Mouse (Mus musculus) left cerebral cortex, adult 2 months (tissue): ENCODE data around the gene Tmem8. TPM values are rescaled to one million over a fixed set of nuclear protein-coding genes. Genes with fewer than 3 reads are reported as not detected.

ENCODE experiments used
- DNase-seq, 2 experiments: peaks; one replicate each; pipeline ENCODE4 v3.0.0; 2021 to 2022; ENCODE audit warnings: low spot score in 2 of 2, mixed read lengths in 1 of 2; ENCODE audit errors: extremely low spot score in 1 of 2
- H3K27ac ChIP-seq: fragments of 200-600 bp; 2 replicates; pipeline ENCODE4 v1.8.1; 2022
- H3K4me3 ChIP-seq: fragments of 200-600 bp; 2 replicates; pipeline ENCODE4 v1.8.1; 2022
- CTCF ChIP-seq: fragments of 200-600 bp; IDR thresholded peaks from 2 replicates; pipeline ENCODE4 v1.8.1; 2022; ENCODE audit warnings: antibody characterized with exemption, mild to moderate bottlenecking, moderate library complexity
- intact Hi-C: fragments of 180-260 bp; cut with DNase I; formaldehyde crosslinking; loops from one replicate; pipeline ENCODE4 v1.15.1; 2025
- total RNA-seq, 2 experiments: library from RNA; stranded (reverse); gene quantifications; 2 replicates each; pipeline ENCODE4 v1.2.3; 2021

Tmem8 gene
- total RNA-seq, 2 experiments from 2014 or later = 14.3 to 14.7 TPM

DNA sequence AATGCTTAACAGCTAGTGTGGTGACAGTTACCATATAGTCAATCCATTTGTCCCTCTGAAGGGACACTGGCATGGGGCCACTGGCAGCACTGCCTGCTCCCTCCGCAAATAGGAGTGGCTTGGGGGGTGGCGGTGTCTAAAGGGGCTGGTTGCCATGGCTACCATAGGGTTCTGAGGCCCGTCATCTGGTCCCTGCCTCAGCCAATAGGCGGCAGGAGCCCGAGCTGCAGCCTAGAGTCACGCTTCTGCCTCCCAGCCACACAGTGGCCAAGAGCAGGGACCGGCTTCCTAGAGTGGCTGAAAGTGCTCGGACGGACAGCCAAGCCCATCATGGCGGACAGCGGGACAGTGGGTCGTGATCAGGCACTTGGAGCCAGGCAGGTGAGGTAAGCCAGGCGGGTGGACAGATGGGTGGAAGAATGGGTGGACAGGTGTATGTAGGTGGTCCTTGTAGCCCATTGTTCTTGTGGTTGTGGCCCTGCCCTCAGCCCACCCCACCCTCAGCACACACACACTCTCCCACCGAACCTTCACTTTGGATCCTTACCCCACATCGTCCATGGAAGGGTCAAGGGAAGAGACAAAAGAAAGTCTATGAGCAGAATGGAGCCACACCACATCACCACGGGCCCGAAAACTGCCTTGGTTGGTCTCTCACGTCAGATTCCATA lies 18.1 kb downstream of the Tmem8 start:
- no peak overlapping the region for H3K27ac ChIP-seq
- intact Hi-C loops = no loop called here
- no peak for DNase-seq
- TF ChIP-seq CTCF = no peak
- no peak overlapping the region for H3K4me3 ChIP-seq

DNA sequence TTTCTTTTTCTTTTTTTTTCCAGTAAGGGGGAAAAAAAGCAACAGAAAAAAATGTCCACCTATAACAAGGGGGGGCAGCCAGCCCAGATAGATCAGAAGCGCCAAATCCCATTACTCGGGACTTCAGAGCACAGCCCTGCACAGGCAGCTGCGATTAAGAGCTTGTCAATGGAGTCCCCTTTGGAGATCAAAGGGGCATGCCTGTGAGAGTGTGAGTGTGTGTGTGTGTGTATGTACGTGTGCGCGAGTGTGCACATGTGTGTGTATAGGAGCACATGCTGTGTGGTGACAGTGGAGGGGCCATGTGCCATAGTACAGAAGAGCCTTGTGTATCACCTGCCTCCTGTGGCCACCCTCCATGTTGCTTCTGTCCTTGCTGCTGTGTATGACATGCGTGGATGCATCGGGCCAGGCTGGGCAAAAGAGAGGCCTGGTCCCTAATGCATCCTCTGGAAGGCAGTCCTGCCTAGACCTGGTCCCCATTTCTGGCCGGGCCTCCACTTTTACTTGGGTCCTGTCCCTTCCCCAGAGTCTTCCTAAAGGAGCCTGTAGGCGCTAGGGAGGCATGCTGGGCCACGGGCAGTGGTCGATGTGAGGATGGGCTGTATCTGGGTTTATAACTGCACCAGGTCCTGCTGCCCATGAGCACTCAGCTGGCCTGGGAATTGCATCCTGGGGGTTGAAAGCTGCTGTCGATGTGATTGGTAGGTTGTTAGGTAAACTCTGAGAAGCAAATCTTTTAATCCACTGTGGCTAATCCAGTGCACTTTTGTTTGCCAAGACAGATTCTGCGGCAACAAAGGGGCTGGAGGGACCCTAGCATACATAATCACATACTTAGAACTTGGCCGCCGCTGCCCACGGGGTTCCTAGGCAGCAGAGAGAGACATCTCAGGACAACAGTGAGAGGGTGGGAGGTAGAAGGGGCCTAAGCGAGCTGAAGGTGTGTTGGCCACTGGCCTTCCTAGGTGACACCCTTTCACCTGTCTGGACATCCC lies 19.1 kb downstream of the Tmem8 start:
- Histone ChIP-seq H3K27ac (no peak overlapping the region), H3K4me3 (no peak overlapping the region)

DNA sequence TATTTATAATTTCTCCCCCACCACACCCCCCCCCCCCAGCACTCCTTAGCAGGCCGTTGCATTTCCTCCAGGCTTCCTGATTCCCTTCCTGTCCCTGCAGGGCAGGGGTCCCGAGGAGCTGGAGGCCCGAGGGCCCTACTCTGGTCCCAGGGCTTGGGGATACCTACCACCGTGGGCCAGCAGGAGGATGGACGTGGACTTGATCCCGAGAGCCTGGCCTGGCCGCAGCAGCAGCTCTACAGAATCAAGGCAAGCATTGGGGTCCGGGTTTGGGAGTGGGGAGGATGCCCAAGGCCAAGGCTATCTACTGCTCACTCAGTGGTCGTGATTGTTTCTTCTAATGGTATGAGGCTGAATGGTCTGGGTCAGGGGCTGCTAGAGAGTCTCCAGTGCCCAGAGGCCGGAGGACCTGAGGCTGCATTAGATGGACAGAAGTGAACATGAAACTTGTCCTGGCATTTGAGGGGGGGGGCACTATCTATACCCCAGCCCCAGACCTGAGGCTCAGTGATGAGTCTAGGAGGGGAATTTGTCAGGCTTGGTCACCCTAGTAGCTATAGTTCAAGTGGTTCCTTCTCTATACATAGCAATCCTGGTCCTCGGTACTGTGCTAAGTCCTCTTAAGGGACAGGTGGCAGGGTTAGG lies 24.1 kb downstream of the Tmem8 start:
- intact Hi-C loops = no loop called here
- DNase-seq = no peak
- TF ChIP-seq CTCF = no peak
- no peak overlapping the region for H3K27ac ChIP-seq
- no peak overlapping the region for H3K4me3 ChIP-seq

More for the DNA sequence above, 19.1 kb downstream of the Tmem8 start:
- TF ChIP-seq CTCF = no peak
- intact Hi-C loops = no loop called here
- DNase-seq = no peak

DNA sequence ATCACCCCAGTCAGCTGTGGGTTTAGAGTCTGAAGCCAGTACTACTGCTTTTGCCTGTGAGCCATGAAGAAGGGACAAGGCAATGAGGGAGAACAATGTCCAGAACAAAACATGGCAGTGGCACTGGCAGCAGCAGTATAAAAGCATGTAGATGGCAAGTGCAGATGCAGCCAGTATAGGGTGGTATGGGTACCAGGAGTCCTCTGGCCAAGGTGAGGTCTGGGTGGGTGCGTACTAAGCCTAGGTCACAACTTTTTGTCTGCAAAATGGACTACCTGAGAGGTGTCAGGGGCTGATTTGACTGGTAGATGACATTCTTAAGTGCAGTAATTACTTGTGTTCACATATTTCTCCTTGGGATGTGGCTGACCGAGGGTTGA lies 24.6 kb downstream of the Tmem8 start:
- Histone ChIP-seq H3K27ac (peak overlapping the region; percentile 84; the same call in 1 of the 2 replicates), H3K4me3 (peak overlapping the region; percentile 80)
- DNase-seq = no peak
- no peak for TF ChIP-seq CTCF
- intact Hi-C loops = loop anchor here (1.0 to 2.0 kb wide), 2 partner anchors 14 to 105 kb away; partner anchors contain the start of gene Mrpl28

DNA sequence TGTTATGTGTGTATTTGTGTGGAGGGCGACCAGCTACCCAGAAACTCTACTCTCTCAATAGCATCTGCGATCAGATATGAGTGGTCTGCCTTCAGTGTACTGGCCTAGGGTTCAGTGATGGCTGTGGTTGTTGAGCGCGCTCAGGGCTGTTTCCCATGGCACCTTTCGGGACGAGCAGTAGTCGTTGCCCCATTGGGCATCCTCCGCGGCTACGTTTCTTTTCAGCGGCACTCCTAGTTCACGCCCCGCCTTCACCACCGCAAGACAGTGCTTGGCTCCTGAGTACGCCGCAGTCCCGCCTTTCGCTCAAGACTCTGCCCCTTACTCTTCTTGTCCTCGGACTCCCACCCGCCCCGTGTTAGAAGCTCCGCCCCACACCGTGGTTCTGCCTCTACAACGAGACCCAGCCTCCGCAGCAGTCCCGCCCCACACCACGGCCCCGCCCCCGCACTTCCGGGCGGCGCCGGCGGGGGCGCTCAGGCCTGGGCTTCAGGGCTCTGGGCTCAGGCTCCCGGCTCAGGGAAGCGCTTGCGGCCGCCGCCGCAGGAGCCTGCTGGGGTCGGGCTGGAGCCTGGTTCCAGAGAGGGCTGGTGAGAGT lies 25.2 kb downstream of the Tmem8 start, which contains the start of gene Axin1:
TSS of gene Axin1 (plus strand) at position 450 of the 598 bp plus-strand sequence.
- peak; percentile 62 for TF ChIP-seq CTCF
- DNase-seq = peak; percentile 88 to 91
- Histone ChIP-seq H3K4me3 (peak within 1 kb of the TSS; percentile 80), H3K27ac (peak within 1 kb of the TSS; percentile 84)
- intact Hi-C loops = loop anchor here (1.0 to 2.0 kb wide), 2 partner anchors 15 to 104 kb away; partner anchors contain the start of gene Mrpl28

DNA sequence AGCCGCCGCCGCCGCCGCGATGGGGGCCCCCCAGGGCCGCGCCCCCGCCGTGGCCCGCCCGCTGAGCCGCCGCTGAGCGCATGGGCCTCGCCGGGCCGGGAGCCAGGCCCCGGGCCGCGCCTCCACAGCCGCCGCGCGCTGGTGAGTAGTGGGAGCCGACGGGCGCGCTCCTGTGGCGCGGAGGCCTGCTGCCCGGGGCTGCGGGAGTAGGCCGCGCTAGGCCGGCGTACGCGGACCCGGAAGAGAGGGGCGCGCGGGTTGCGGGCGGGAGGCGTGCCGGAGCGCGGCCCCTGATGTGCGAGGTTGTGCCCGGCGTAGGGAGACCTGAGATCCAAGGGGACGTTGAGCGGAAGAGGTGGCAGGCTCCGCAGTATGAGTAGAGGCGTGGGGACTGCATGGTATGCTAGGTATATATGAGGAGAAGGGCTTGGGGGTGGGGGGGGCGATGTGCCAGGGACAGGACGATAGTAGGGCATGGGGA lies 25.8 kb downstream of the Tmem8 start:
- Histone ChIP-seq H3K4me3 (peak overlapping the region; percentile 80), H3K27ac (peak overlapping the region; percentile 84)
- no peak for TF ChIP-seq CTCF
- intact Hi-C loops = loop anchor here (1.0 to 2.0 kb wide), 2 partner anchors 16 to 104 kb away; partner anchors contain the start of gene Mrpl28
- peak; percentile 62 to 64 for DNase-seq

DNA sequence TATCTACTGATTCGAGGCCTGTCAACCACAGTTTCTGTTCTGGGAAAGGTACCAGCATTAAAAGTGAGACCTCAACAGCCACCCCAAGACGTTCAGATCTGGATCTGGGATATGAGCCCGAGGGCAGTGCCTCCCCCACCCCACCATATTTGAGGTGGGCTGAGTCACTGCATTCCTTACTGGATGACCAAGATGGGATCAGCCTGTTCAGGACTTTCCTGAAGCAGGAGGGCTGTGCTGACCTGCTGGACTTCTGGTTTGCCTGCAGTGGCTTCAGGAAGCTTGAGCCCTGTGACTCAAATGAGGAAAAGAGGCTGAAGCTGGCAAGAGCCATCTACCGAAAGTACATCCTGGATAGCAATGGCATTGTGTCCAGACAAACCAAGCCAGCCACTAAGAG lies 29.7 kb downstream of the Tmem8 start:
- no peak overlapping the region for H3K27ac ChIP-seq
- intact Hi-C loops = no loop called here
- no peak for TF ChIP-seq CTCF
- DNase-seq = no peak
- H3K4me3 ChIP-seq = no peak overlapping the region

DNA sequence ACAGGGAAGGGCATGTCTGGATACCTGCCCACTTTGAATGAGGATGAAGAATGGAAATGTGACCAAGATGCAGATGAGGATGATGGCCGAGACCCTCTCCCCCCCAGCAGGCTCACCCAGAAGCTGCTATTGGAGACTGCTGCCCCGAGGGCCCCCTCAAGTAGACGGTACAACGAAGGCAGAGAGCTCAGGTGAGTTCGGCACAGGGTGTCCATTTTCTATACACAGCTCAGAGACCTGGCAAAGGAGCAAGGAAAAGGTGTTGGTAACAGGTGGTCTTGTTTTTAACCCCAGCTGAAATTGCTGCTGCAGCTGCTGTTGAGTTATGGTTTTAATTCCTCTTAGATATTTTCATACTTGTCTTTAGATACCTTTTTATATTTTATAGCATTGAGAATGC lies 30.3 kb downstream of the Tmem8 start:
- no peak for DNase-seq
- no peak for TF ChIP-seq CTCF
- Histone ChIP-seq H3K27ac (no peak overlapping the region), H3K4me3 (no peak overlapping the region)
- intact Hi-C loops = no loop called here

DNA sequence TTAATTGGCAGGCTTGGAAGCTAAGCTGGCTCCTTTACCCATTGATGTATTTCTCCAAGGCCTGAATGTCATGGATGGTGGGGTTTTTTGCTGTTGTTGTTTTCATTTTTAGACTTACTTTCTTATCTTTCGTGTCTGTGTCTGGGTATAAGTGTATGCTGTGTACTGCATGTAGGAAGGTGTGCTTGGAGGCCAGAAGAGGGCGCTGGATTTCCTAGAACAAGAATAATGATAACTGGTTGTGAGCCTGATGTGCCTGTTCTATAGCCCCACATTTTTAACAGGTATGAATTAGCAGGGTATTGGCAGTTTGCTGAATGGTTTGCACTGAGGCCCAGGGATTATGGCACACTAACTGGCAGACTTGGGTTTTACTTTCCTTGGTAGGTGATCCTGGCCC lies 36.0 kb downstream of the Tmem8 start:
- no peak for DNase-seq
- no peak overlapping the region for H3K27ac ChIP-seq
- H3K4me3 ChIP-seq = no peak overlapping the region
- no peak; the same call in 1 of the 2 replicates for TF ChIP-seq CTCF
- intact Hi-C loops = no loop called here

DNA sequence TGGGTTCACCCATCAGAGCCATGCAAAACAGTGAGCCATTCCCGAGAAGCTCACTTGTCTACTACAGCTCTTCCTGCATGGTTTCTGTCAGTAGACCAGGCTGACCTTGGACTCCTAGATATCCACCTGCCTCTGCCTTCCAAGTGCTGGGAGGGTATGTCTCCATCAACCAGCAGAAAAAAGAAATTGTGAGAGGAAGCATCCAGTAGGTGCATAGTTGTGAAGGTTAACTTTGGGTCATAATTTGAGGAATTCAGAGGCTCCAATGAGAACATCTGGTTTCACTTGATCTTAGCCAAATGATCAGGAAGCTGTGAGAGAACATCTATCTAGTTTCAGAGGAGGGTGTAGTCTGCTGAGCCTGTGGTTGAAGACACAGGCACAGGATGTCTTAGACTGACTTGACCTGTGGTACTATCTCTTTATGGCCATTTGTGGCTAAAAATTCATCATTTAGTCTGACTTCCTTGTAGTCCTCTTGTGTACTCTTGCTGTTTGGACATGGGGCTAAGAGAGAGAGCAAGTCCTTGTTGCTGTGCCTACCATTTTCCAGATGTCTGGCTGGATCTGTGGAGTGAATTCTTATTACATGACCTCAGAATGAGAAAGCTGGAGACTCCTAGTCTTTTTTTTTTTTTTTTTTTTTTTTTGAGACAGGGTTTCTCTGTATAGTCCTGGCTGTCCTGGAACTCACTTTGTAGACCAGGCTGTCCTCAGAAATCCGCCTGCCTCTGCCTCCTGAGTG lies 39.0 kb downstream of the Tmem8 start:
- Histone ChIP-seq H3K4me3 (no peak overlapping the region), H3K27ac (no peak overlapping the region)
- no peak for TF ChIP-seq CTCF
- no peak for DNase-seq
- intact Hi-C loops = no loop called here
